Mouse (Mus musculus) bone marrow, adult 2 months (tissue): Measurements from ENCODE around the gene Ccdc153.

ENCODE experiments used
- CTCF ChIP-seq: fragments of 200-500 bp; IDR thresholded peaks from 2 replicates; pipeline ENCODE4 v1.5.1; 2011; ENCODE audit warnings: low read length, control low read depth; ENCODE audit not compliant: control insufficient read depth, insufficient read depth
- POLR2A ChIP-seq: fragments of 200-500 bp; IDR thresholded peaks from 2 replicates; pipeline ENCODE4 v1.6.1; 2011; ENCODE audit warnings: low read depth, mild to moderate bottlenecking, control low read depth, low read length, borderline replicate concordance; ENCODE audit not compliant: control insufficient read depth

- TF ChIP-seq CTCF (no peak), POLR2A (no peak)
Observed at GRCm38 (mm10) chr9:44207840-44208239, 32.6 kb upstream of the Ccdc153 start.
